Mouse (Mus musculus) lung, postnatal 14 days (tissue): ENCODE data around the gene Copa.

Source experiments
- DNase-seq: peaks from one replicate; pipeline ENCODE4 v3.0.0; 2021

The Copa gene

GRCm38 (mm10) chr1:172143570-172143969, 61.2 kb downstream of the Copa start:
- DNase-seq: peak; percentile 70

GRCm38 (mm10) chr1:172147835-172148278, 65.5 kb downstream of the Copa start, which contains the start of gene Dcaf8:
TSS of gene Dcaf8 (plus strand) at chr1:172148084.
- DNase-seq: peak; percentile 97

GRCm38 (mm10) chr1:172148279-172148954, 66.1 kb downstream of the Copa start:
- DNase-seq: peak; percentile 44

DNA sequence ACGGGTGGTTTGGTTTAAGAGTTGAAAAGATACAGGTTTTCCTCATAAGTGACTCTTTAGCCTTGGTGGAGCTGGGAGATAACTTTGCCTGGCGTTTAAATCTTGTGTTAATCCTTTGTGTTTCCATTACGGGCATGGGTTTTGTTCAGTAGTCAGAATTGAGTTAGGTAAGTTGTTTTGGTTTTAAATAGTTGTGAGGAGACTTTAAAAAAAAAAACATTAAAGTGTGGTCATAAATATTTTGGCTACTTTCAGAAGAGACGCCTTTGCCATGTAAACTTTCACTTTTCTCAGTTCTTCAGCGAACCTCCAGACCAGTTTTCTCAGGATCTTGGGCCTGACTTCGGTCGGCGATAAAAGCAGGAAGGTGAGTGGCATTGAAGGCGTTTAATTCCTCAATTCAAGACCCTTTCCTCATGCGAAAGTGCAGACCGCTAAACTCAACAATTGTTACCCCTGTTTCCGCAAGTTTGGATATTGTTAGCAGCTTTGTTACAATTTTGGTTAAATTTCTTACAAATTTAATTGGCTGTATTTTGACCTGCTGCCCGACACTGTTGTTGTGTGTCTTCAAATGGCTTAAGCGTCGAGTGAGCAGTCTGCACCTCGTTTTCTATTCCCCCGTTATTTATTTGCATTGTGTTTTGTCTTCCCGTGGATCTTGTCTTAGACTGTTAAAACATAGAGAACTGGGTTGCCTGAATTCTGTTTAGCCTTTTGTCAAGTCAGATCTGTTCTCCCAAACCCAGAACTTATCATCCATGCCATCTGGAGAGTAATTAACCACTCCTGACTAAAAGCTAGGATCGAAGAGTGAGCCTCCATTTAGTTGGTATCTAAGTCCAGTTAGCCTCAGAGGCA, 66.9 kb downstream of the Copa start:
- no peak for DNase-seq

DNA sequence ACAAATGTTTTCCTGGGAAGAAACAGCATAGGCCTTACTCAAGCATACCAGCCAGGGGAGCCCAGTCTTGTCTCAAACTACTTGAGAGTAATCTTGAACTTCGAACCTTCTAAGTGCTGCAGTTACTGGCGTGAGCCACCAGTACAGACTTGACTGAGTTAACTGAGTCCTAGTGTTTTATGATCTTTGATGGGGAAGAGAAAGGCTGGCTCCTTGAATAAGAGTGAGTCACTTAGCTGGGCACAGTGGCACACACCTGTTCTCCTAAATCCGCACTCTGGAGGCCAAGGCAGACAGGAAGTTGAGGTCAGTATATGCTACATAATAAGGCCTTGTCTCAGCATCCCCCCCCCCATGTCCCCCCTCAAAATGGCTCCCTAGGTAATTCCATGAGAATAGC, 72.2 kb downstream of the Copa start:
- DNase-seq: no peak

DNA sequence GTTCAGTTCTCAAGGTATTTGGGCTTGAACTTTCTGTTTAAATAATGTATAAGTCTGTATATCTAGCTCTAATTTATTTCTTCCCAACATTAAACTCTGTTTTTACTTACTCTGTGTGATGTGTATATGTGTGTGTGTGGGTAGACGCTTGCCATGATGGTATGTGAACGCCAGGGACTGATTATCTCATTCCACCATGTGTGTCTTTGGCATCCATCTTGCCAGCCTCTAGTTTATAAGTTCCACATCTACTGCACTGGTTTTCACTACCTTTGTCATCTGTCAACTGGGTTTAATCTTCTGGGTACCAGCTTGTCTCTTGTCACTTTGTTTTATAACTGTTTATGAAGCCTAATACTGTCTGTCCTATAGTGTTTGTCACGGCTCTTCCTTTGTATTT, 73.2 kb downstream of the Copa start:
- DNase-seq: no peak

- no peak for DNase-seq
Observed at GRCm38 (mm10) chr1:172159970-172160369, 77.6 kb downstream of the Copa start.

DNA sequence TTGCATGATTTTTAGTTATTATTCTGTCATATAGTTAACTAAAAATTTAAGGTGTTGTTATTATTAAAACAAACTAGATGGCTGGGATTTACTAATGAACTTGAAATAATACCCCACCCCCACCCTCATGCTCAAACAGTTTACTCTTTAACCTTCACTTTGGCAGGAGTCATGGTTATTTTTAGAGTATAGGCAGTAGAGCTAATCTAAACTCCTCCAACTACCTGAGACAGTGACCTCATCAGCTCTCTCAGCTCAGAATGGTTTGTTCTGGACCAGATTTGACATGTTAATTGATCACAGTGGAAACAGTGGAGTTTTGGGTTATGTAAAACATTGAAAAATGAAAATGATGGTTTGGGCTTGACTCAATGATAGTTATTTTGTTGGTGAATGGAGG, 78.2 kb downstream of the Copa start:
- DNase-seq: no peak

DNA sequence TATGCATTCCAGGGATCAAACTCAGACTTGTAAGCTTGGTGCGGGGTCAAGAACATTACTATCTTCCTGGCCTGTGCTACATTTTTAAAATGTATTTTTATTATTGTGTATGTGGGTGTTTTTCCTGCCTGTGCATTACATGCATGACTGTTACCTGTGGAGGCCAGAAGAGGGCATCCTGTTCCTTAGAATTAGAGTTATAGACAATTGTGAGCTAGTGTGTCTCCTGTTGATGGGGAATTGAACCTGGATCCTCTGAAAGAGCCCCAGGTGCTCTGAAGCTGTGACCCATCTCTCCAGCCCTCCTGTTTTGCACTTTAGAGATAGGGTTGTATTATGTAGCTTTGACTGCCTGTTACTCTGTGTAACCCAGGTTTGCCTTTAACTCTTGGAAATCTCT, 79.7 kb downstream of the Copa start:
- DNase-seq: peak; percentile 39

- DNase-seq: no peak
Observed at GRCm38 (mm10) chr1:172162959-172163358, 80.6 kb downstream of the Copa start.

DNA sequence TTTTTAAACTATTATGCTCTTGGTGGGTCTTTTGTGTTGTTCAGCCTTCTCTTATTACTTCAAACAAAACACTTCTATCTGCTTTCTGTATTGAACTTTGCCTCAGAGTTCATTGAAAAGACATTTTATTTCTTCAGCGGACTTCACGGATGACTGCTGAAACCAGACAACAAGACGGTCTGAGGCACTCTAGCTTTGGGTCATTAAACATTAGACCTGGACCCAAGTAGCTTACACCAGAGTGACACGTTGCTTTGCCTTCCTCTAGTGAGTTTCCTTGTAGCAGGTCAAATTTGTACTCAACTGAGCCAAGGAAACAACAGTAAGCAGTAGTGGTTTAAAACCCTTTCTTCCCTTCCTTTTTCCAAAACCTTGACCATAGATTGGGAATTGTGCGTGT, 85.6 kb downstream of the Copa start:
- DNase-seq: no peak

DNA sequence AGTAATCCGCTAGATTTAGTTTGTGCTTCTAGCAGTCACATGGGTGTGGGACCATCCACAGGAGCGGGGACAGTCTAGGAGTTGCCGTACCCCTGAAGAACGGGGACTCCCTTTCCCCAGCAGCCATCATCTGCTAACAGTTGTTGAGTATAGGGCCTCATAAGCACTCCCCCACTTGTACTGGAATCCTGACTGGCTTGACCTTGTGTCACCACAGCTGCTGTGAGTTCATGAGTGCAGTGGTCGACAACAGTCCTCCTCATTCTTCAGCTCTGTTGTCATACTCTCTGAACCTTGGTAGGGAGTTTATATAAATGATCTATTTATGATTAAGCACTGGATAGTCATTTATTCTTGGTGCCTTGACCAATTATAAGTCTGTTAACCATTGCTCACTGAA, 87.5 kb downstream of the Copa start:
- DNase-seq: no peak
